Mouse (Mus musculus) inflammation-experienced regulatory T-cells, adult 16 weeks (primary cell): Measurements from ENCODE around the gene Gbp6. TPM values are rescaled to one million over a fixed set of nuclear protein-coding genes. Genes with fewer than 3 reads are reported as not detected.

ENCODE experiments used
- polyA plus RNA-seq: library from polyadenylated mRNA; unstranded; fragments of 100-300 nt; shearing (Covaris generic); gene quantifications from one replicate; pipeline ENCODE4 v1.2.1, GENCODE M21; 2017

The Gbp6 gene
- 253 TPM for polyA plus RNA-seq

DNA sequence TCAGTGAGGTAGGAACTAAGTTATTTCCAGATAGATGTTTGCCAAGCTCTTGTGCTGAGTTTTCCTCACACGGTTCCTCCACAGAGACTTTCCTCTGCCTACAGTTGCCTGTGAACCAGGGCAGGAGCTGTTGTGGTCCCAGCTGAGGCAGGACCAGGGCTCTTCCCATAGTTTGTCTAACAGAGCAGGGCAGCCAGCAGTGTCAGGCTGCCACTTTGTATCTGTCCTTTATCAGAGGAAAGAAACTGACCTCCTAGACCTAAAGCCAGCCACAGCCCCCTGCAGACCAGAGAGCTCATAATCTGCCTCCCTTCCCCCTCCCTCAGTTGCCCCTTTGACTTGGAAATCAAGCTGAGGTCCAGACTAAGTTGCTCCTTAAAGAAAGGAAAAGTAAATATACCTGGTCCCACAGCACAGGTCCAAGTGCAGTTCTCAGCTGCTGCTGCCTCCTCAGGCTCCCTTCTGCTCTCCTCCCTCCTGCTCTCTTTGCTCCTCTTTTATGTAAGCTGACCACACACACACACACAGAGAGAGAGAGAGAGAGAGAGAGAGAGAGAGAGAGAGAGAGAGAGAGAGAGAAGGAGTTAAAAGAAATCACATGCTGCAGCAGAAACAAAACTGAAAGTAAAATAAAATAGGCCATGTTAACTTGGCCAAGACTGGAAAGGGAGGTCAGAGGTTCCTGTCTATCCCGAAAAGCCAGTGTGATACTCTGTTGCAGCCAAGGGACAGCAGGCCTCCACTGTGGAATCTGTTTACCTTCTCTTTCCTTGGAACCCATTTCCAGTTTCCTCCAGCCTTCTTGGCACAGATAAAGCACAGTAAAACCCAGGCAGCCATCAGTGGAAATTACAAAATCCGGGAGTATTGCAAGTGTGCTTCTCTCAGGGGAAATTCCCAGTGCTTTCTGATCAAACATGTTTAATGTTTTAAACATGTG lies at the start of gene Gbp6, which contains the start of gene Gm43302:
Gbp6 (minus strand) TSS at position 473 of the 940 bp plus-strand sequence.
Gm43302 (minus strand) TSS at position 470 of the 940 bp plus-strand sequence.

DNA sequence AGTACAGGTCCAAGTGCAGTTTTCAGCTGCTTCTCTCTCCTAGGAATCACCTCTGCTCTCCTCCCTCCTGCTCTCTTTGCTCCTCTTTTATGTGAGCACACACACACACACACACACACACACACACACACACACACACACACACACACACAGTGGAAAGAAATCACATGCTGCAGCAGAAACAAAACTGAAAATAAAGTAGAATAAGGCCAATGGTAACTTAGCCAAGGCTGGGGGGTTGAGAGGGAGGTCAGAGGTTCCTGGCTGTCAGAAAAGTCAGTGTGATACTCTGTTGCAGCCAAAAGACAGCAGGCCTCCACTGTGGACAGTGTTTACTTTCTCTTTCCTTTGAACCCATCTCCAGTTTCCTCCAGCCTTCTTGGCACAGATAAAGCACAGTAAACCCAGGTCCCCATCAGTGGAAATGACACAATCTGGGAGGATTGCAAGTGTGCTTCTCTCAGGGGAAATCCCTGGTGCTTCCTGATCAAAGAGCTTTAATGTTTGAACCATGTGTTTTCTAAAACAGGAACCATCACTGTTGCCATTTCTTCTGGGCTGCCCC lies 53.9 kb downstream of the Gbp6 start, which contains the start of gene Gbp10:
Gbp10 (minus strand) TSS at position 51 of the 565 bp plus-strand sequence.

Other genes starting within 250 kb of the Gbp6 start
- gene Gbp9, start 154.2 kb downstream of the Gbp6 start, polyA plus RNA-seq = 178 TPM
- 128 TPM for gene Gbp8, start 154.2 kb downstream of the Gbp6 start, polyA plus RNA-seq
- gene Gbp4, start 154.1 kb downstream of the Gbp6 start, polyA plus RNA-seq = 382 TPM
- gene Gbp10, start 54.2 kb downstream of the Gbp6 start, polyA plus RNA-seq = 111 TPM
- gene Gm43302, start within 50 bp of the Gbp6 start, polyA plus RNA-seq = 15.0 TPM
- gene Lrrc8b, start 122.1 kb upstream of the Gbp6 start, polyA plus RNA-seq = 1.7 TPM
- 66.3 TPM for gene Lrrc8c, start 225.7 kb upstream of the Gbp6 start, polyA plus RNA-seq